Mouse (Mus musculus): ENCODE measurements around the gene Renbp. TPM values are rescaled to one million over a fixed set of nuclear protein-coding genes. Genes with fewer than 3 reads are reported as not detected.

Gene Renbp
- total RNA-seq (2022): 10 to 100 TPM in 3 of 4 experiments, 1 to 10 TPM in 1; 4.9 to 20.0 (median 14.7) TPM

GRCm38 (mm10) chrX:73930402-73931062, at the start of gene Renbp:
Renbp (minus strand) TSS chrX:73930850.
- DNase-seq (ENCODE audit: low spot score in 2 of 2): no peak

GRCm38 (mm10) chrX:73977783-73978182, 47.1 kb upstream of the Renbp start:
- no peak for DNase-seq (ENCODE audit: low spot score in 2 of 2)

- no peak for DNase-seq (ENCODE audit: low spot score in 2 of 2)
Measured at GRCm38 (mm10) chrX:73976283-73976682, 45.6 kb upstream of the Renbp start.

GRCm38 (mm10) chrX:73972774-73973173, 42.1 kb upstream of the Renbp start:
- DNase-seq (ENCODE audit: low spot score in 2 of 2): no peak

GRCm38 (mm10) chrX:73970781-73971180, 40.1 kb upstream of the Renbp start:
- DNase-seq (ENCODE audit: low spot score in 2 of 2): no peak

- no peak for DNase-seq (ENCODE audit: low spot score in 2 of 2)
Measured at GRCm38 (mm10) chrX:73969729-73970128, 39.1 kb upstream of the Renbp start.

- DNase-seq (ENCODE audit: low spot score in 2 of 2): no peak
Measured at GRCm38 (mm10) chrX:73969167-73969566, 38.5 kb upstream of the Renbp start.

GRCm38 (mm10) chrX:73967177-73968075, 36.8 kb upstream of the Renbp start:
- peak; percentile 90 to 92 for DNase-seq (ENCODE audit: low spot score in 2 of 2)

- peak; percentile 89 to 92 for DNase-seq (ENCODE audit: low spot score in 2 of 2)
Measured at GRCm38 (mm10) chrX:73966248-73967176, 35.9 kb upstream of the Renbp start, which contains the start of gene Hcfc1. Hcfc1 (minus strand) TSS chrX:73966357.

- peak; percentile 64 to 67 for DNase-seq (ENCODE audit: low spot score in 2 of 2)
Measured at GRCm38 (mm10) chrX:73965307-73965706, 34.7 kb upstream of the Renbp start.

GRCm38 (mm10) chrX:73964363-73964762, 33.7 kb upstream of the Renbp start:
- no peak for DNase-seq (ENCODE audit: low spot score in 2 of 2)

GRCm38 (mm10) chrX:73954988-73955387, 24.3 kb upstream of the Renbp start:
- DNase-seq (ENCODE audit: low spot score in 2 of 2): no peak

- DNase-seq (ENCODE audit: low spot score in 2 of 2): no peak
Measured at GRCm38 (mm10) chrX:73952603-73953002, 22.0 kb upstream of the Renbp start.

- DNase-seq (ENCODE audit: low spot score in 2 of 2): no peak
Measured at GRCm38 (mm10) chrX:73949341-73949740, 18.7 kb upstream of the Renbp start.

- peak in 1 of 2 experiments; percentile 45 for DNase-seq (ENCODE audit: low spot score in 2 of 2)
Measured at GRCm38 (mm10) chrX:73948647-73949046, 18.0 kb upstream of the Renbp start.

GRCm38 (mm10) chrX:73946896-73947295, 16.2 kb upstream of the Renbp start:
- DNase-seq (ENCODE audit: low spot score in 2 of 2): no peak

- DNase-seq (ENCODE audit: low spot score in 2 of 2): no peak
Measured at GRCm38 (mm10) chrX:73942294-73942693, 11.6 kb upstream of the Renbp start.

GRCm38 (mm10) chrX:73941860-73942259, 11.2 kb upstream of the Renbp start:
- DNase-seq (ENCODE audit: low spot score in 2 of 2): no peak

GRCm38 (mm10) chrX:73931871-73932270, 1.2 kb upstream of the Renbp start:
- no peak for DNase-seq (ENCODE audit: low spot score in 2 of 2)

GRCm38 (mm10) chrX:73922550-73922882, 8.1 kb downstream of the Renbp start:
- no peak for DNase-seq (ENCODE audit: low spot score in 2 of 2)

- peak; percentile 82 to 85 for DNase-seq (ENCODE audit: low spot score in 2 of 2)
Measured at GRCm38 (mm10) chrX:73921823-73922549, 8.7 kb downstream of the Renbp start, which contains the start of the genes Arhgap4 and Naa10. Arhgap4 (minus strand) TSS chrX:73921870. Naa10 (minus strand) TSS chrX:73921944.

Measured in layer of hippocampus, adult 8-10 months (tissue).